Mouse (Mus musculus) cerebellum, adult 11-12 months (tissue): Measurements from ENCODE around the gene Fcrla.
A peak's percentile ranks its signal among the peaks of the same experiment; 100 is the strongest.

ENCODE experiments used
- DNase-seq: peaks from one replicate; pipeline ENCODE4 v3.0.0; 2022

Fcrla gene

GRCm38 (mm10) chr1:170926941-170927340, 442 bp downstream of the Fcrla start:
- no peak for DNase-seq

DNA sequence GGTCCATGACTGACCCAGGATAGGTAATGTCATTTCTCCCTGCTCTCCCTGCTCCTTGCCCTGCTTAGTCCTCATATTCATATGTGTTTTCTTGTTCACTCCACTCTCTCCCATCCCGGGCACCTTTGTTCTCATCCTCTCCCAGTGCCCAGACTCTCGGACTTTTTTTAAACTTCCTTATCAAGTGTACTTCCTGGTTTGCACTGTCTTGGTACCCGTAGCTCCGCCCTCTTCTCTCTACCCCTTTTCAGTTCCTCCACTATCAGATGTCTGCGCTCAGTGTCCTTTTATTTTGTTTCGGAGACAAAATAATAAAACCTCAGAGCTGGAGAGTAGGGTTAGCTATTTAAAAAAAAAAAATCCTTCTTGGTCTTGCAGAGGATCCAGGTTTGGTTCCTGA, 2.9 kb downstream of the Fcrla start:
- DNase-seq: no peak

- DNase-seq: no peak
Measured at GRCm38 (mm10) chr1:170919308-170919707, 8.1 kb downstream of the Fcrla start.

- no peak for DNase-seq
Measured at GRCm38 (mm10) chr1:170915657-170916056, 11.7 kb downstream of the Fcrla start.

DNA sequence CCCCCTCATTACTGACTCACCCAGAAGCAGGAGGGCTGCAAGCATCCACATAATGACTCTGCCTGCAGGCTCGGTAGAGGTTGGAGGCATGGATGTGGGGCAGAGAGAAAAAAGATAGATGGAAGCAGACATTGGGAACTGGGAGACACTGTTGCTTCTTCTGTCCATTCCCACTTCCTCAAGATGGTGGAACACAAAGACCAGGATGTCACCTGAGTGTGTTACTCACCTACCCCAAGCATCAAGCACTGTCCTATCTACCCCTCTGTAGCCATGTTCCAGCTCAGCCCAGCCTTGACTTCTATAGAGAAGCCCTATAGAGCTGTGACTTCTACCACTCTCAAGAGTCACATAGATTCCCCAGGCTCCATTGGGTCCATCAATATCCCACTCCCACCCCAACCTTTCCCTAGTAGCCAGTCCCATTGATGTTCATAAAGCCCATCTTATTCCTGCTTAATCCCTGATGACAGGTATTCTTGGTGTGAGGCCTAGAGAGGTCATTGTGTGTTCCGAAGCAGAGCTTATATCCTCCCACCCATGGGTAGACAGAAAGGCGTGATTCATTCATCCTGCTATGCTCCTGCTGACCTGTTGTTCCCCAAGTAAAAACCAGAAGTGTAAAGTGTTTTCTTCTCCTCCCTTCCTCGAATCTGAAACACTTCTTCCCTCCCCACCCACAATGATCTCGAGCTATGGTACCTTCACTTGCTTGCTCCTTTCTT, 14.3 kb downstream of the Fcrla start, which contains the start of gene Fcrlb:
Gene Fcrlb, minus strand, starts transcription at position 51 of the 725 bp plus-strand sequence.
- DNase-seq: no peak

- no peak for DNase-seq
Measured at GRCm38 (mm10) chr1:170911907-170912660, 15.3 kb downstream of the Fcrla start.

DNA sequence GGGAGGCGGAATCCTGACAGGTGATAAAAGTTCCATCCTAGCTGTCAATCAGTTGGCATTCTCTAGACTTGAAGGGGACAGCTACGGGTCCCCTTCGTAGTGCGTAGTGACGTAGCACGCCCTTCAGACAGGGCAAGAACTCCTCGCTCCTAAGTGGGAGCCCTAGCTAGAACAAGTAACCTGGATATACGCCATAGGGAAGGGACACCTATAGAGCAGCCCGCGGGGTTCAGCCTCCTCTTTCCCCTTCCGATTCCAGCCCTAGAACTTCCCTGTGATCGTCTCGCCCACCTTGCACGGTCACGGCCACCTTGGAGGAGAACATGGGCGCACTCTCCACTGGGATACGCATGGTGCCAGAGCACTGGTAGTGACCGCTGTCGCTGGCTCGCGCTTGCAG, 19.0 kb downstream of the Fcrla start:
- peak; percentile 51 for DNase-seq

GRCm38 (mm10) chr1:170907456-170908191, 19.8 kb downstream of the Fcrla start:
- DNase-seq: peak; percentile 56

- peak; percentile 42 for DNase-seq
Measured at GRCm38 (mm10) chr1:170907111-170907455, 20.3 kb downstream of the Fcrla start.

GRCm38 (mm10) chr1:170903485-170903884, 23.9 kb downstream of the Fcrla start:
- no peak for DNase-seq

GRCm38 (mm10) chr1:170901536-170902238, 25.7 kb downstream of the Fcrla start:
- DNase-seq: peak; percentile 67

- DNase-seq: no peak
Measured at GRCm38 (mm10) chr1:170900799-170901467, 26.4 kb downstream of the Fcrla start.

GRCm38 (mm10) chr1:170898413-170899075, 28.8 kb downstream of the Fcrla start:
- no peak for DNase-seq

DNA sequence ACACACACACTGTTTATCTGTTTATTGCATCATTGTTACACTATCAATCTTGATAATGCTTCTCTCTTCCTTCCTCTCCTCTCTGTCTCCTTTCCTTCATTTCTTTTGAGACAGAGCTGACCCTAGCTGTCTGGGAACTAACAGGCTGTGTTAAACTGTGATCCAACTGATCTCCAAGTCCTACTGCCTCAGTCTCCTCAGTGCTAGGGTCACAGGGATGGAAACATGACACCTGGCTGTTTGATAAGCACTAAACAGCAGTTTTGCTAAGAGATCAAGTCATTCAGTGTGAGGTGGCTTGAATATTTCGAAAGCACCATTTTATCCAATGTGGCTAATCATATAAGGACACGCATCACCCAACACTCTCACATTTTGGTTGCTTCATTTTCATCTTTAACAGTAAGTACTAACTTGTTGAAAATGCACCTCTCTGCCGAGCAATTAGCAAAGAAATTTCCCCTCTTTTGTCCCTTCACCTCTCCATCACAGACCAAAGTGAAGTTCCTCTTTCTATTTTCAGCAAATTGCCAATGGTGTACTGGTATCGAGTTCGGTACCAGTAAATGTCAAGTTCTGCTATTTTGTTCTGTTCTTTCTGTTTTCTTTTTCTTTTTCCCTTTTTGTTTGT, 30.6 kb downstream of the Fcrla start:
- DNase-seq: no peak

DNA sequence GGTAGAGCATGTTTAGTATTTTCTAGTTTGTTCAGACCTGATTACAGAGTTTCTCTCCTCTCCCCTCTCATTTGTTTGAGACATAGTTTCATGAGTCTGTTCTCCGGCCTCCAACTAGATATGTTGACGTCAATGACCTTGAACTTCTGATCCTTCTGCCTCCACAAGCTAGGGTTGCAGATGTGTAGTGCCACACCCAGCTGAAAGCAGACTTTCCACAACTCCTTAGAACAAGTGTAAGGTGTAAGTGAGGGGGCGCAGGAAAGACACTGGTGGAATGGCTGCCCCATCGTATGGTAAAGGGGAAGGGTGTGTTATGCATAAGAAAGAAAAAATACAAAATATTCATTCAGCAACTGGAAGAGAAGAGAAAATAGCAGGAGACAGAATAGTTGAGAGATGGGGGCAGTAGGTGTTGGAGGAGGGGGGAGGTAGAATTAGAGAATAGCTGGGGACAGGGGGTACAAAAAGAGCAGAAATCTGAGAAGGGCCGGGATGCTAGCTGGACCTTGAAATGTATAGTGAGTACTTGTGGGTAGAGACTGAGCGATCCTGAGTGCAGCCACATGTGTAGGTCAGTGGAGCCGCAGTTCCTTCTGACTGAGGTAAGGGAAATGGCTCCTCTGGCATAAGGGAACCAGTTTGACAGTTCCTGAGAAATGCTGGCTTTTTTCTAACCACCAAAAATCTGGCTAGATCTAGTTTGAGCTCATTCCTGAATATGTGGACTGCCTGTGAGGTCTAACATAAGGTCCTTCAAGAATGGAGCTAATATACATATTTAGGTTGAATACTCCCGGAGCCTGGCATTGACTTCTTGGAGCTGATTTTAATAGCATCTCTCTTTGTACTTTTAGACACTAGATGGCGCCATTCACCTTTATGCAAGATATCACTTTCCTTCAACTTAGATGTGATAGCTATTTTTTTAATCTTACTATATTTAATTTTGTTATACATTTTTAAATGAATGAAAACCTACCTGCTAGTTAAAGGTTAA, 32.5 kb downstream of the Fcrla start:
- no peak for DNase-seq

DNA sequence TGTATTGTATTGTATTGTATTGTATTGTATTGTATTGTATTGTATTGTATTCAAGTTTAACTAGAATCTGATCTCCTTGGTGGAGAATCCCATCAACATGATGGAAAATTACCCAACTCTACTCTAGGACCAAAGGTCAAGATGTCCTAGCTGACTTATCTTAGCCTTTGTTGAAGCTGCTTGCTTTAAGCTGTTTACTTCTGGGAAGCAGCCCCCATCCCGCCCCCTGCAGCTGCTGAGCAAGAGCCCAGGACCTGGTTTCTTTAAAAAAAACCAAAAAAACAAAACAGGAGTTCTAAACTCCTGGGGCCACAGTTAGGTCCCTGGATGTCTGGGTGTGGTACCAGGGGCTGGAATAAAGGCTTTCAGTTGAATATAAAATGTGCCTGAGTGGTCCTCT, 35.1 kb downstream of the Fcrla start:
- DNase-seq: no peak

DNA sequence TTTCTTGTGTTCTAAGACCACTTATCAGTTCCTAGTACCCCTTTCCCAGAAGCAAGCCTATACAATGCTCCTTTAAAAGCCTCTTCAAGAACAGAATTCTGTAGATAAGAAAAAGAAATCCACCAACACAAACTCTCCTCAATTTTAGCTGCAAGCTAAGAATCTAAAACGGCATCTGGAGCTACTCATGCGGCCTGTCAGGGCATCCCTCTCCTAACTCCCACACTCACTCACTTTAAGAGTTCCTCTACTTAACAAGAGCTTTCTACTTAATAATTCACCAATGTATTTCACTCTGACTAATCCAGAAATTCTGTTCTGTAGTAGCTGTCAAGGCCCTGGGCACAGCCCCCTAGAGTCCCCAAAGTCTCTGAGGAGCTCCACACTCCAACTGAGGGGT, 35.7 kb downstream of the Fcrla start:
- DNase-seq: no peak

DNA sequence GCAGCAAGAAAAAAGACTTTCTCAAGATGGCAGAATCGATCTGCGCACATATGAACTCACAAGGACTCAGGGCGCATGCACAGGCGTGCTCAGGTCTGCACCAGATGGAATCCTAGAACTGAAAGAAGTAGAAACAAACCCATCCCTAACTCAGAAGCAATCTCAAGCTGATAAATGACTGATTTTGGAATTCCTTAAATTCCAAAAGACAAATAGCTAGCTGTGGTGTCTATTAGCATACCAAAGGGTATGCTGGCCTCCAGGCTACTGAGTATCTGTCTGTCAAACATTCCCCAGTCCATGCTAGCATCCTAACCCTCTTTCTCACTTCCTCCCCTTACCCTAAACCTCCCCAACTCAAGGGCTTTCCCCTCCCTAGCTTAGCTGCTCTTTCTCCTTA, 38.1 kb downstream of the Fcrla start:
- DNase-seq: no peak

- DNase-seq: no peak
Measured at GRCm38 (mm10) chr1:170886044-170886458, 41.3 kb downstream of the Fcrla start.

- DNase-seq: peak; percentile 85
Measured at GRCm38 (mm10) chr1:170884978-170885561, 42.3 kb downstream of the Fcrla start, which contains the start of the genes Gm26620 and Dusp12. TSS of gene Gm26620 (plus strand) at chr1:170885065. TSS of gene Dusp12 (minus strand) at chr1:170885540.
